Mouse (Mus musculus) liver, embryonic 11.5 days (tissue): ENCODE data around the gene Apoc2. TPM values are rescaled to one million over a fixed set of nuclear protein-coding genes. Genes with fewer than 3 reads are reported as not detected.
"Not testable (repeated sequence)": the region's sequence is repeated elsewhere in the genome, so short reads cannot be mapped to it uniquely, and the experiment has no call there.

Experiments
- ATAC-seq: fragments of 200-750 bp; cut with Nextera tagmentation; replicated peaks from 2 replicates; pipeline ENCODE4 v1.8.0; 2017; ENCODE audit warnings: moderate number of reproducible peaks, mild to moderate bottlenecking, moderate TSS enrichment, moderate library complexity; ENCODE audit not compliant: low FRiP score
- DNase-seq: peaks from one replicate; pipeline ENCODE4 v3.0.0-alpha.2; 2017; ENCODE audit warnings: low spot score
- H3K27ac ChIP-seq: fragments of 300-500 bp; sonication (generic); 2 replicates; pipeline ENCODE4 v1.5.1; 2014; ENCODE audit warnings: mild to moderate bottlenecking, low read depth, low read length, control low read depth
- H3K27me3 ChIP-seq: fragments of 300-500 bp; sonication (generic); replicated peaks from 2 replicates; pipeline ENCODE4 v1.6.1; 2014; ENCODE audit warnings: low read length, mixed read lengths; ENCODE audit not compliant: control insufficient read depth, insufficient read depth
- H3K36me3 ChIP-seq: fragments of 300-500 bp; sonication (generic); 2 replicates; pipeline ENCODE4 v1.6.1; 2014; ENCODE audit warnings: mild to moderate bottlenecking, low read length, moderate library complexity, mixed read lengths; ENCODE audit not compliant: control insufficient read depth, insufficient read depth
- H3K4me1 ChIP-seq: fragments of 300-500 bp; sonication (generic); replicated peaks from 2 replicates; pipeline ENCODE4 v1.6.1; 2014; ENCODE audit warnings: low read length, mixed read lengths; ENCODE audit not compliant: control insufficient read depth, insufficient read depth
- H3K4me2 ChIP-seq: fragments of 300-500 bp; sonication (generic); 2 replicates; pipeline ENCODE4 v1.6.1; 2014; ENCODE audit warnings: mild to moderate bottlenecking, control low read depth, moderate library complexity
- H3K4me3 ChIP-seq: fragments of 300-500 bp; sonication (generic); 2 replicates; pipeline ENCODE4 v1.5.1; 2014; ENCODE audit warnings: low read depth, low read length, control low read depth
- H3K9ac ChIP-seq: fragments of 300-500 bp; sonication (generic); 2 replicates; pipeline ENCODE4 v1.6.1; 2014; ENCODE audit warnings: low read depth, low read length, control low read depth
- H3K9me3 ChIP-seq: fragments of 300-500 bp; sonication (generic); 2 replicates; pipeline ENCODE4 v1.6.1; 2016; ENCODE audit warnings: low read length, inconsistent platforms, mixed read lengths; ENCODE audit not compliant: control insufficient read depth
- WGBS: fragments of 180-500 bp; shearing (Covaris S2); extraction: QIAGEN DNeasy Blood & Tissue Kit; methylation state at CpG from one replicate; pipeline ENCODE4 v1.1.7; 2014; 5-methylcytosine and 5-hydroxymethylcytosine counted together
- polyA plus RNA-seq: library from polyadenylated mRNA; unstranded; fragments of >200 nt; fragmentation: Nextera tagmentation; extraction: Ambion mirVana; gene quantifications from 2 replicates; pipeline ENCODE4 v1.2.1, GENCODE M21; 2014

Gene Apoc2
- polyA plus RNA-seq, 1 experiment from 2014 or later, result 244 TPM

- Histone ChIP-seq H3K9ac (no peak overlapping the region), H3K4me3 (no peak overlapping the region), H3K27ac (no peak overlapping the region), H3K9me3 (no peaks in the 10 kb centered on the region), H3K4me1 (peaks cover 12% of the 10 kb centered on the region), H3K36me3 (no peaks in the 10 kb centered on the region), H3K4me2 (no peak overlapping the region), H3K27me3 (no peaks in the 10 kb centered on the region)
- 95% methylated on average over 2 of the region's 2 CpGs for WGBS
- no peak for DNase-seq
- ATAC-seq, result no peak
Observed at GRCm38 (mm10) chr7:19688611-19689010, 10.9 kb upstream of the Apoc2 start.

DNA sequence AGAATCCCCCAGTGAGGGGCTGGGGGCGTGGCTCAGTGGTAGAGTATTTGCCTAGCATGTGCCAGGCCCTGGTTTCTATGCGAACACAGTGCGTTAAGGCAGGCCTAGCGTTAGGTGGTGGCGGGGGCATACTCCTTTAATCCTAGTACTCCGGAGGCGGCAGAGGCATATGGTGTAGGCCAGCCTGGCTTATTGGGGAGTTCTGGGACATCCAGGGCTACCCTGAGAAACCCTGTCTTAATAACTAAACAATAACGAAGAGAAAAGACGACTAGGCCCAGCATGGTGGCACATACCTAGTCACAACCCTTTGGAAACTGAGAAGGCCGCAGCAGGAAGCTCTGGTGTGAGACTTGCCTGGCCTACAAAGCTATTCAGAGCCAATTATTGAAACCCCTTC, 10.4 kb upstream of the Apoc2 start:
- Histone ChIP-seq H3K9ac (no peak overlapping the region), H3K4me1 (peaks cover 9% of the 10 kb centered on the region), H3K4me2 (no peak overlapping the region), H3K27me3 (no peaks in the 10 kb centered on the region), H3K36me3 (no peaks in the 10 kb centered on the region), H3K4me3 (no peak overlapping the region), H3K9me3 (no peaks in the 10 kb centered on the region), H3K27ac (no peak overlapping the region)
- no peak for DNase-seq
- 95% methylated on average over 10 of the region's 10 CpGs for WGBS
- no peak for ATAC-seq

DNA sequence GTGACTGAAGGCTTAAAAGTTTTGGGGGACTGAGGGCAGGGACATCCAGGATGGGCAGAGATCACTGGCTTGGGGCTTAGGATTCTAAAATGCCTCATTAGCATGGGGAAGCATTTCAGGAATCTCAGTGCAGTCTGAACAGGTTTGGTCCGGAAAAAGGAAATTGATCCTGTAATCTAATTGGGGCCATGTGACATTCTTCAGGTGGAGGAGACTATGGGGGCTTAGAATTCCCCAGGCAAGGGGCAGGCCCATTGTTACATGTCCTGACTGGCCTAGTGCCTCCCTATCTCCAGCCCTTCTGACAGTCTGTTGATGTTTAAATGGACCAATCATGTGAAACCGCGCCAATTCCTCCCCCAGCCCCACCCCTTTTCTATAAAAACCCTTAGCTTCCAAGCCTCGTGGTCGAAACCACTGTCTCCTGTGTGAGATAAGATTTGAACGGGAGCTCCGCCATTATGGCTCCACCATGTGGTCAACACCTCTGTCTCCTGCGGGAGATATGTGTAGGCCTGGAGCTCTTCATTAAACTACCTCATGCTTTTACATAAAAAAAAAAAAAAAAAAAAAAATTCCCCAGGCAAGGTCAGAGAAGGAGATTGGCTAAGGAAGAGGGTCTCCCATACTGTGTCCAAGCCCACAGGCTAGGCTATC, 9.3 kb upstream of the Apoc2 start:
- H3K9ac ChIP-seq, H3K4me3 ChIP-seq, H3K9me3 ChIP-seq, H3K36me3 ChIP-seq, H3K4me2 ChIP-seq, H3K27me3 ChIP-seq, DNase-seq, H3K4me1 ChIP-seq: not testable (repeated sequence)
- 44% methylated on average over 8 of the region's 8 CpGs for WGBS
- H3K27ac ChIP-seq, result peak overlapping the region; percentile 40
- ATAC-seq, result 0 out of 2 replicates have a peak, but pooled peaks have one; percentile 14

DNA sequence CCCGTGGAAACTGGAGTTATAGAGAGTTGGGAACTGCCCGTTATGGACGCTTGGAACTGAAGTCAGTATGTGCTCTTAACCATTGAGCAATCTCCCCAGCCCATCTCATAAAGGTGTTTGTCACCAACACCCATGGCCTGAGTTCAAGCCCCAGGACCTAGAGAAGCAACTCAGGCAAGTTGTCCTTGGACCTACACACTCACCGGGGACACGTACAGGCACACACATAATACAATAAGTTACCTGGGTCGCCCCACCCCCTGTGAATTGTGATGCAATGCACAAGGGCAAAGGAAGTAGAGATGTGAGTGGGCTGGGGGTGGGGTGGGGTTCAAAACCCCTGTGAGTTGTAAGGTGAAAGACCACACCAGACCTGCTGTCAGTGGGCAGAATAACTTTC, 8.8 kb upstream of the Apoc2 start:
- H3K36me3 ChIP-seq, result no peaks in the 10 kb centered on the region
- peak; percentile 49 for ATAC-seq
- no peak overlapping the region for H3K4me3 ChIP-seq
- peak overlapping the region; percentile 40 for H3K27ac ChIP-seq
- H3K27me3 ChIP-seq, result no peaks in the 10 kb centered on the region
- no peak overlapping the region for H3K4me2 ChIP-seq
- no peak overlapping the region for H3K9ac ChIP-seq
- WGBS, result 80% methylated on average over 6 of the region's 6 CpGs
- peaks cover 10% of the 10 kb centered on the region for H3K4me1 ChIP-seq
- H3K9me3 ChIP-seq, result no peaks in the 10 kb centered on the region
- no peak for DNase-seq

GRCm38 (mm10) chr7:19685374-19685773, 7.6 kb upstream of the Apoc2 start:
- Histone ChIP-seq H3K9me3 (no peaks in the 10 kb centered on the region), H3K27me3 (no peaks in the 10 kb centered on the region), H3K9ac (no peak overlapping the region), H3K4me1 (peaks cover 14% of the 10 kb centered on the region), H3K4me3 (no peak overlapping the region), H3K4me2 (no peak overlapping the region), H3K27ac (peak overlapping the region; percentile 20; the same call in 1 of the 2 replicates), H3K36me3 (no peaks in the 10 kb centered on the region)
- peak; percentile 56 for ATAC-seq
- DNase-seq, result no peak
- WGBS, result 66% methylated on average over 4 of the region's 4 CpGs

DNA sequence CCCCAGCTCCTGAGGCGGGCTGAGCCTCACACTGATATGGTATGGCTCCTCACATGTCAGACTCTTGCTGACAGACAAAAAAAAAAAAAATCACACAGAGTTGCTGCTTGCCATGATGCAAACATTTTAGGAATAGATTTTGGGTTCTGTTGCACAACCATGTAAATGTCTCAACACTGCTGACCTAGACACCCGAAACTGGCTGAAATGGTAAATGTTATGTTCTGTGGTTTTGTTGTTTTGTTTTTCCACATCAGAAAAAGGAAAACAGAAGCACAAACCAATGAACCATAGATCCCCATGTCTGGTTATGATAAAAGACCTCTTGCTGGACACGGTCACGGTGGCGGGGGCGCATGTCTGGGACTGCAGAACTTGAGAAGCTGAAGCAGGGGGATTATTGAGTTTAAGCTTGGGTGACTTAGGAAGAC, 6.0 kb upstream of the Apoc2 start:
- Histone ChIP-seq H3K4me1 (peaks cover 14% of the 10 kb centered on the region), H3K4me2 (no peak overlapping the region), H3K27me3 (no peaks in the 10 kb centered on the region), H3K36me3 (no peaks in the 10 kb centered on the region), H3K9ac (no peak overlapping the region), H3K4me3 (no peak overlapping the region), H3K9me3 (no peaks in the 10 kb centered on the region), H3K27ac (no peak overlapping the region)
- DNase-seq, result no peak
- no peak for ATAC-seq
- 72% methylated on average over 6 of the region's 6 CpGs for WGBS

- no peak overlapping the region for H3K27ac ChIP-seq
- H3K4me3 ChIP-seq, result no peak overlapping the region
- ATAC-seq (no peak), DNase-seq (no peak)
- no peaks in the 10 kb centered on the region for H3K9me3 ChIP-seq
- H3K27me3 ChIP-seq, result no peaks in the 10 kb centered on the region
- no peak overlapping the region for H3K4me2 ChIP-seq
- no peak overlapping the region for H3K9ac ChIP-seq
- no peaks in the 10 kb centered on the region for H3K36me3 ChIP-seq
- 75% methylated on average over 3 of the region's 3 CpGs for WGBS
- peaks cover 14% of the 10 kb centered on the region for H3K4me1 ChIP-seq
Observed at GRCm38 (mm10) chr7:19682979-19683378, 5.2 kb upstream of the Apoc2 start.

- Histone ChIP-seq H3K4me1 (peaks cover 14% of the 10 kb centered on the region), H3K27ac (peak within 1 kb of the TSS; percentile 13; the same call in 1 of the 2 replicates), H3K9ac (no peak within 1 kb of the TSS), H3K4me2 (no peak within 1 kb of the TSS), H3K27me3 (no peaks in the 10 kb centered on the region), H3K4me3 (no peak within 1 kb of the TSS), H3K9me3 (no peaks in the 10 kb centered on the region), H3K36me3 (no peaks in the 10 kb centered on the region)
- DNase-seq, result no peak
- ATAC-seq, result no peak
- WGBS, result 69% methylated on average over 8 of the region's 8 CpGs
Observed at GRCm38 (mm10) chr7:19681202-19681694, 3.5 kb upstream of the Apoc2 start, which contains the start of the genes Gm44805 and Apoc4. Gm44805 (minus strand) TSS chr7:19681423. Apoc4 (minus strand) TSS chr7:19681479.

GRCm38 (mm10) chr7:19680702-19681101, 3.0 kb upstream of the Apoc2 start:
- Histone ChIP-seq H3K9ac (no peak overlapping the region), H3K4me1 (peaks cover 14% of the 10 kb centered on the region), H3K27ac (no peak overlapping the region; the same call in 1 of the 2 replicates), H3K4me3 (no peak overlapping the region), H3K4me2 (no peak overlapping the region), H3K36me3 (no peaks in the 10 kb centered on the region), H3K9me3 (no peaks in the 10 kb centered on the region), H3K27me3 (no peaks in the 10 kb centered on the region)
- DNase-seq, result no peak
- 79% methylated on average over 2 of the region's 2 CpGs for WGBS
- no peak for ATAC-seq
